Mouse (Mus musculus): ENCODE data around the gene Fnip2. TPM values are rescaled to one million over a fixed set of nuclear protein-coding genes. Genes with fewer than 3 reads are reported as not detected.

The Fnip2 gene
- polyA plus RNA-seq, 1 experiment from 2014 or later = 7.0 TPM

DNA sequence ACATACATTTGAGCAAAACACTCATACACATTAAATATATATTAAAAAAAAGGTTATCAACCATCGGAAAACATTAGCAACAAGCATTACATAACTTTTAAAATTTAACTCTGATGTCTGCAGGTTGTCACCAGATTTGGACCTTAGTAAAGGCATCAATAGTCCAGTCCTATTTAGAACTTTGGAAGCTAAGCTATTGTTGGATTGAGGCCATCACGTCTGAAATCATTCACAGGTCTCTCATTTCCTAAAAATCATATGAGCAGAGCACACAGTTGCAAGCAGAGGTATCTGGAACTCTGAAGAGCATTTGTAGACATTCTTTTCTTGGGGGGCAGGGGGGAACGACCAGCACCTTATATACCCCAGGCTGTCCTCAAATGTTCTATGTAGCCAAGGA lies 28.5 kb downstream of the Fnip2 start:
- Histone ChIP-seq H3K9ac (no peak overlapping the region), H3K4me2 (replicated peaks) (no peak overlapping the region), H3K9me3 (no peaks in the 10 kb centered on the region), H3K27me3 (no peaks in the 10 kb centered on the region), H3K36me3 (no peaks in the 10 kb centered on the region), H3K27ac (no peak overlapping the region), H3K4me1 (peaks cover 3% of the 10 kb centered on the region; the same call in 1 of the 2 replicates), H3K4me3 (no peak overlapping the region)
- ATAC-seq (ENCODE audit: insufficient number of reproducible peaks, insufficient read depth, low FRiP score, low TSS enrichment) = no peak
- 91% methylated on average over 3 of the region's 3 CpGs for WGBS

DNA sequence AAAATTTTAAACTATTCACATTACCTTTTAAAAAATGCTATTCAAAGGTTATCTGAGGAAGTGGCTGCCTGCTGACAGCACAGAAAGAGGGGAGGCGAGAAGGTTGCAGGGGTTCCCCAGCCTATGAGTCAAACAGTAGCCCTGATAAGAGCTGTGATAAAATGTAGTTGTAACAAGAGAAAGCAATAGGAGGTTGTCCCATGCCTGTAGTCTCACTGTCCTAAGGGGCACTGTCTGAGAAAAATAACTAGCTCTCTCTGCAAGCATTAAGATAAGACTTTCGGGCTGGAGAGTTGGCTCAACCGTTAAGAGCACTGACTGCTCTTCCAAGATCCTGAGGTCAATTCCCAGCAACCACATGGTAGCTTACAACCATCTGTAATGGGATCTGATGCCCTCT lies 29.3 kb downstream of the Fnip2 start:
- Histone ChIP-seq H3K27me3 (no peaks in the 10 kb centered on the region), H3K36me3 (no peaks in the 10 kb centered on the region), H3K9ac (no peak overlapping the region), H3K9me3 (no peaks in the 10 kb centered on the region), H3K4me3 (no peak overlapping the region), H3K27ac (no peak overlapping the region), H3K4me1 (peaks cover 3% of the 10 kb centered on the region; the same call in 1 of the 2 replicates), H3K4me2 (replicated peaks) (no peak overlapping the region)
- ATAC-seq (ENCODE audit: insufficient number of reproducible peaks, insufficient read depth, low FRiP score, low TSS enrichment) = no peak
- WGBS = 86% methylated on average over 3 of the region's 3 CpGs

DNA sequence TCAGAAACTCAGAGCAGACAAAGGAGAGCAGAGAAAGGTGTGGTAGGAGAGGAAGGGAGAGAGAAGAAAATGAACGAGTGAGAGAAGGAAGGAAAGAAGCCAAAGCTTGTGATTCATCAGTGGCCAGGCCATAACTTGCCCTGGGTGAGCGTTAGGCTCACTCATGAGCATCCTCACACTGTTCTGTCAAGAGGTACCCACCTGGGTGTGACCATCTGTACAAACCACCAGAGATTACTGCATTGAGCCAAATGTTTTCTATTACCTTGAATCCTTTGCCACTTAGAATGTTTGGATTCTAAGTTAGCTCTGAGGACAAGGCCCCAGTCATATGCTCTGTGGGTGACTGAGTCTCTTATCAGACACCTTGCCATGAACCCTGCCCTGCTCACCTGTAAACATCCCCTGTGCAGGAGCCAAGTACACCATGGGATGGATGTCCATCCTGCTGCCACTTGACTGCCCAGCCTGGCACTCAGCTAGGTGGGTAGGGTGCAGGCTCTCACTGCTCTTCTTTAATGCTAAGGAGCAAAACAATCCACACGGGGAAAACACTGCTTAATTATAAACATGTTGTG lies 29.9 kb downstream of the Fnip2 start:
- Histone ChIP-seq H3K9me3 (no peaks in the 10 kb centered on the region), H3K4me2 (replicated peaks) (no peak overlapping the region), H3K36me3 (no peaks in the 10 kb centered on the region), H3K27me3 (no peaks in the 10 kb centered on the region), H3K27ac (no peak overlapping the region), H3K9ac (no peak overlapping the region), H3K4me1 (peaks cover 3% of the 10 kb centered on the region; the same call in 1 of the 2 replicates), H3K4me3 (no peak overlapping the region)
- ATAC-seq (ENCODE audit: insufficient number of reproducible peaks, insufficient read depth, low FRiP score, low TSS enrichment) = no peak
- WGBS = 79% methylated on average over 3 of the region's 3 CpGs

DNA sequence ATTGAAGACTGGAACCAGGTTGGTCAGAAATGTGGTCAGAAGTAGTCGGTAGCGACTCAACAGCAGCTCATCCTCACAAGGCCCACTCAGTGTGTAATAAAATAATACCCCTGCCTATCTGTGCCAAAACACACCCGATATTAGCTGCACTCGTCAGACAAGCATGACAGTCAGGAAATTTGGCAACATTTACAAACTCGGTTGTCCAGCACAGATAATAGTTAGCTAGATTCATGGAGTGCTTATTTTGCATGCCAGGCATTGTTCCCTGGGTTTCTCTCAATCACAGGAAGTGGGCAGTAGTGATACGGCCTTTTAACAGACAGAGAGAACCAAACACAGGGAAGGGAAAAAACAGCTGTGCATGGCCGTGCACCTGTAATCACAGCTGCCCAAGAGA lies 30.6 kb downstream of the Fnip2 start:
- Histone ChIP-seq H3K4me3 (no peak overlapping the region), H3K9ac (no peak overlapping the region), H3K9me3 (no peaks in the 10 kb centered on the region), H3K27ac (no peak overlapping the region), H3K4me2 (replicated peaks) (no peak overlapping the region), H3K27me3 (no peaks in the 10 kb centered on the region), H3K4me1 (no peaks in the 10 kb centered on the region; the same call in 1 of the 2 replicates), H3K36me3 (no peaks in the 10 kb centered on the region)
- ATAC-seq (ENCODE audit: insufficient number of reproducible peaks, insufficient read depth, low FRiP score, low TSS enrichment) = no peak
- WGBS = 85% methylated on average over 7 of the region's 7 CpGs

DNA sequence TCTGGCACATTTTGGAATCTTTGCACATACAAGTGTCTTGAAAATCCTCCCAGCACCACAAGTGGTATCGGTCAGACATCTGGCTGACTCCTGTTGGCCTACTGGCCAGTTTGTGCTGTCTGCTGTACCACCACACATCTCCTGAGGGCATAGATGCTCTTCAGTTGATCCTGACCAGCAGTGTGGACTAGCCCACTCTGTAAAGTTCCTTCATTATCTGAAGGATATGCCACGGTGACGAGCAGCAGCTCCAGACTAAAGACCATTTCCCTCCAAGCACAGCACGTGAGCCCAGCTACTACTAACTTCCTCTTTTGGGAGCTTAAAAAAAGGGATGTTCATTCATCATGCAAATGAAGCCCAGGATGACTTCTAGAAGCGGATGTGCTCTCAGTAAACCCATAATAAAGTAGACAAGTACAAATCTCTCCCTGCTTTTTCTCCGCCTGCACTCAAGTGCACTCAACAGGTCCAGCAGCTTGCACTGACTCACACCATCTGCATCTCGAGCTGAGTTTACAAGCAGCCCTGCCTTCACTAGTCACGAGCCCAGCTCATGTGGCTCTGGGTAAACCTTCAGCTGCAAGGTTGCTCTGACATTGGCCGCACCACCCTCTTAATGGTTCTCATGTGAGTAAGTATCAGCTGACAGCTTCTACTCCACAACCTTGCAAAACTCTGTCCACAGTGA lies 35.9 kb downstream of the Fnip2 start:
- H3K27ac ChIP-seq = no peak overlapping the region
- H3K4me3 ChIP-seq = no peak overlapping the region
- H3K4me1 ChIP-seq = peaks cover 3% of the 10 kb centered on the region; the same call in 1 of the 2 replicates
- no peak for ATAC-seq (ENCODE audit: insufficient number of reproducible peaks, insufficient read depth, low FRiP score, low TSS enrichment)
- no peaks in the 10 kb centered on the region for H3K27me3 ChIP-seq
- no peaks in the 10 kb centered on the region for H3K9me3 ChIP-seq
- H3K4me2 ChIP-seq (replicated peaks) = no peak overlapping the region
- WGBS = 77% methylated on average over 9 of the region's 9 CpGs
- H3K36me3 ChIP-seq = no peaks in the 10 kb centered on the region
- no peak overlapping the region for H3K9ac ChIP-seq

DNA sequence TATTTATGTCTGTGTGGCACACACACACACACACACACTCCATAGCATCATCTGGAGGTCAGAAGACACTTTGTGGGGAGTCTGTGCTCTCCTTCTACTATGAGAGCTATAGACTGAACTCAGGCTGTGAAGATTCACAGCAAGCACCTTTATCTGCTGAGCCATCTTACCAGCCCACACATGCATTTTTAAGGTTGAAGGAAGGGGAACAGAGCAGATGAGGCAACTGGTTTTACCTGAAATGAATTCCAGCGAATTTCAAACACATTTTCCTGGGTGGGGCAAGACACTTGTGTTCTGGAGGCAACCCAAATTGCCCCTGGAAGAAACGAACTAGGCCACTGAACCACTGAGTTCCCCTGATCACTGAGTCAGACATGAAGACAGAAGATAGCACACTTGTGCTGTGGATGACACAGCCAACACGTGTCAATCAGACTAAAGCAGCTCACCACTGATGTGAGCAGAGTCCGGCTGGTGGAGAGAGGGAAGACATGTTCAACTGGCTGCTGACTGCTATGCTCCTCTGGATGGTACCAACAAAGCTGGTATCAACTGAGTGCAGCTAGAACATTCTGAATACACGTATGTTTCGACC lies 38.0 kb downstream of the Fnip2 start:
- peaks cover 10% of the 10 kb centered on the region; the same call in 1 of the 2 replicates for H3K4me1 ChIP-seq
- no peak overlapping the region for H3K4me2 ChIP-seq (replicated peaks)
- H3K27me3 ChIP-seq = no peaks in the 10 kb centered on the region
- ATAC-seq (ENCODE audit: insufficient number of reproducible peaks, insufficient read depth, low FRiP score, low TSS enrichment) = no peak
- no peaks in the 10 kb centered on the region for H3K36me3 ChIP-seq
- no peak overlapping the region for H3K4me3 ChIP-seq
- no peak overlapping the region for H3K9ac ChIP-seq
- H3K9me3 ChIP-seq = no peaks in the 10 kb centered on the region
- WGBS = 82% methylated on average over 6 of the region's 6 CpGs
- no peak overlapping the region for H3K27ac ChIP-seq

DNA sequence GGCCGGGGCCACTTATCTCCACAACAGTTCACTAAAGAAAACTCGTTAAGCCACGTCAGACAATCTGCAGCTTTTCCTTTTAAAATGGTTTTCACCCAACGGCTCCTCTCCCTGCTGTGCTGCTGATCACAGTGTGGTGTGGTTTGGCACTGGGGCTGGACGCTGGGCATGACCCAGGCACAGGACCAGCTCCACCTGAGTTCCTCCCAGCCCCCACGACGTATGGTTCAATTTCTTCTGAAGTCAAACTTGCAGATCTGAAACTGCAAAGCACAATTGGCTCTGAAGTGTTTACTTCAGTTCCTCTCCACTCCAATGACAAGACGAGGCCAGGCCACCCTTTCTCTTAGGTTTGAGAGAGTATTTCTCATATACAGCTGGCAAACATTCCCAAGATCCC lies 39.1 kb downstream of the Fnip2 start:
- Histone ChIP-seq H3K27ac (no peak overlapping the region), H3K4me1 (0 out of 2 replicates have a peak, but pooled peaks cover 10% of the 10 kb centered on the region), H3K27me3 (no peaks in the 10 kb centered on the region), H3K4me3 (no peak overlapping the region), H3K4me2 (replicated peaks) (no peak overlapping the region), H3K36me3 (no peaks in the 10 kb centered on the region), H3K9me3 (no peaks in the 10 kb centered on the region), H3K9ac (no peak overlapping the region)
- ATAC-seq (ENCODE audit: insufficient number of reproducible peaks, insufficient read depth, low FRiP score, low TSS enrichment) = no peak
- 59% methylated on average over 8 of the region's 8 CpGs for WGBS

DNA sequence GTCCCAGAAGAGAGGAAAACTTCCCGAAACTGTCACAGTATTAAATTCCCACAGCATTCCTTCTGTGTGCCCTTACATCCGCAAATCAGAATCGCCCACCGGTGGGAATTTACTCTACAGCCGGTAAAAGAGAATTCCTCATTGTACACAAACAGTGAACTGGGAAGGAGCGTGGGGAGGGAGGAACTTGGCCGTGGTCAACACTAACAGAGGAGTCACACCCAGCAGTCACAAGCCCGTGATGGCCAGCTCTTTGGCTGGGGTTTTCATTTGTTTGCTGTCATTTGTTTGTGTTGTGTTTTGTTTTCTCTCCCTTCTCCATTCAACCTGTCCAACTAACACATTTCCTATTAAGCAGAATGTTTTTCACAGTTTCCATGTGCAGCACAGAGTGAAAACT lies 39.7 kb downstream of the Fnip2 start:
- 75% methylated on average over 8 of the region's 8 CpGs for WGBS
- H3K4me3 ChIP-seq = no peak overlapping the region
- 0 out of 2 replicates have a peak, but pooled peaks cover 10% of the 10 kb centered on the region for H3K4me1 ChIP-seq
- no peaks in the 10 kb centered on the region for H3K36me3 ChIP-seq
- no peak overlapping the region for H3K4me2 ChIP-seq (replicated peaks)
- no peak for ATAC-seq (ENCODE audit: insufficient number of reproducible peaks, insufficient read depth, low FRiP score, low TSS enrichment)
- no peak overlapping the region for H3K27ac ChIP-seq
- no peak overlapping the region for H3K9ac ChIP-seq
- H3K9me3 ChIP-seq = no peaks in the 10 kb centered on the region
- H3K27me3 ChIP-seq = no peaks in the 10 kb centered on the region

DNA sequence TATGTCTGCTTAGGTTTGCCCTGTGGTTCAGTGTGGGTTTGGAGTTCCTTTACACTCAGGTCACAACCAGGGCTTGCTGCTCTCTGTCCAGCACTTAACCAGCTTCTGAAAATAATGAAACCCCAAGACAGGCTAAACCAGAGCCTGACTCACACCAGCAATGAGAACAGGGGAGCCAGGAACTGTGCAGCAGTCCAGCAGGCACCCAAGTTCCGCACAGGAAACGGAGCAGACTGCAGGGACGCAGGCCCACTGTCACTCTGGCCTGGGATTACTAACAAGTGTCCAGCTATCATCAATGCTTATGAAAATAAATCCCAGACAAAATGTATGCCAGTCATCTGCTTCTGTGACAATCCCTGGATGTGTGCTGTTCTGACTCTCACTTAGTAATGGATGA lies 40.1 kb downstream of the Fnip2 start:
- 80% methylated on average over 3 of the region's 3 CpGs for WGBS
- no peak overlapping the region for H3K4me2 ChIP-seq (replicated peaks)
- H3K27me3 ChIP-seq = no peaks in the 10 kb centered on the region
- H3K36me3 ChIP-seq = no peaks in the 10 kb centered on the region
- H3K9me3 ChIP-seq = no peaks in the 10 kb centered on the region
- no peak for ATAC-seq (ENCODE audit: insufficient number of reproducible peaks, insufficient read depth, low FRiP score, low TSS enrichment)
- H3K27ac ChIP-seq = no peak overlapping the region
- H3K4me1 ChIP-seq = 0 out of 2 replicates have a peak, but pooled peaks cover 10% of the 10 kb centered on the region
- H3K9ac ChIP-seq = no peak overlapping the region
- no peak overlapping the region for H3K4me3 ChIP-seq

DNA sequence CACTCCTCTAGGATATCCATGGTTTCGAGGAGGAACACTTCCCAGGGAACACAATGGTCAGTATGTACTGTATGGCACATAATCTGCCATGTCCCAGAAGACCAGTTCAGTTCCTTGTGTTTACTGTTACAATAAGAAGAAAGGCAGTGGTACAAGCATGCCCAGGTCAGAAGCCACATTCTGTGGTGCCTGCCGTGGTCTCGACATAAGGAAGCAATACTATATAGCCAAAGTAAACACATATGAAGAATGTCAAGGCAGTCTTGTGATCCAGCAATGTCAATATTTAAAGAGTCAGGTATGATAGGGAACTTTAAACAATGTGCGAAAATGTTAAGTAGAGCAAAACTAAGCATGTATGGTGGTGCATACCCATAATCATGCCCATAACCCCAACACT lies 44.2 kb downstream of the Fnip2 start:
- Histone ChIP-seq H3K27me3 (no peaks in the 10 kb centered on the region), H3K4me3 (no peak overlapping the region), H3K36me3 (no peaks in the 10 kb centered on the region), H3K9me3 (no peaks in the 10 kb centered on the region), H3K27ac (no peak overlapping the region), H3K4me1 (peaks cover 25% of the 10 kb centered on the region), H3K9ac (no peak overlapping the region), H3K4me2 (replicated peaks) (no peak overlapping the region)
- ATAC-seq (ENCODE audit: insufficient number of reproducible peaks, insufficient read depth, low FRiP score, low TSS enrichment) = no peak
- WGBS = 76% methylated on average over 4 of the region's 4 CpGs

DNA sequence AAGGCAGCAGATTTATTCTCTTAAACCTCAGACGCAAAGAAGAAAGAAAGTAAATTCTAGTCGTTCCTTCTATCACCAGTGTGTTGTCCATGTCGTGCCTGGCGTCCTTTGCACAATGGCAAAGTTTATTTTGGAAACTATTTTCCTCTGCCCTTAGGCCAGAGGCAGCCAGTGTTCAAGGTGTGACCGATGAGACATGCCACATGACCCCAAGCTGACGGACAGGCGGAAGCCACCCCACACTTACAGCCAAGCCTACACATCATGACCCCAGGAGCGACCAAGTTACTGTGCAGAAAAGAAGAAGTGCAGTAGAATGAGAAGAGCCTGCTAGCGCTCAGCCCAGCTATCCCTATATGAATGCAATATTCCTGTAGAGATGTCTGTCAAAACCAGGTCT lies 47.7 kb downstream of the Fnip2 start:
- Histone ChIP-seq H3K36me3 (0 out of 2 replicates have a peak, but pooled peaks cover 2% of the 10 kb centered on the region), H3K4me1 (peaks cover 20% of the 10 kb centered on the region), H3K4me2 (replicated peaks) (no peak overlapping the region), H3K27ac (no peak overlapping the region), H3K27me3 (no peaks in the 10 kb centered on the region), H3K9me3 (no peaks in the 10 kb centered on the region), H3K4me3 (no peak overlapping the region), H3K9ac (no peak overlapping the region)
- 44% methylated on average over 9 of the region's 9 CpGs for WGBS
- ATAC-seq (ENCODE audit: insufficient number of reproducible peaks, insufficient read depth, low FRiP score, low TSS enrichment) = no peak
